Mouse (Mus musculus) right cerebral cortex, postnatal 36 days (tissue): ENCODE measurements around the gene Bicd2.

ENCODE experiments used
- DNase-seq, 2 experiments: peaks; one replicate each; pipeline ENCODE4 v3.0.0; 2022; ENCODE audit warnings: low spot score in 2 of 2, mixed read lengths in 1 of 2

Gene Bicd2

DNA sequence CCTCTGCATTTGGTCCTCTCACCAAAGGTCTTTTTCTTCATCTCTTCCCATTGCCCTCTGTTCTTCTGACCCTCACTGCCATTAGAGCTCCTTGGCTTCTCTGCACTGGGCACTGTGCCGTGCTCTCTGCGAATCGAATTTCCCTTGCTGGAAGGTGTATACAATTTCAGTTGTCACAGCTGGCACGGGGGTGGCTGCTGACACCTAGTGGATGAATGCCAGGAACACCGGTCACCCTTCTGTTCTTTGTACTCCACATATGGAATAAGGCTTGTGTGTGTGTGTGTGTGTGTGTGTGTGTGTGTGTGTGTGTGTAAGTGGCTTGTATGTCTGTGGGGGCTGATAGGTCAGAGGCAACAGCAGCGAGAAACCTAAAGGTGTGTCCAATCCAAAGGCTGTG lies 58.8 kb downstream of the Bicd2 start:
- no peak for DNase-seq

DNA sequence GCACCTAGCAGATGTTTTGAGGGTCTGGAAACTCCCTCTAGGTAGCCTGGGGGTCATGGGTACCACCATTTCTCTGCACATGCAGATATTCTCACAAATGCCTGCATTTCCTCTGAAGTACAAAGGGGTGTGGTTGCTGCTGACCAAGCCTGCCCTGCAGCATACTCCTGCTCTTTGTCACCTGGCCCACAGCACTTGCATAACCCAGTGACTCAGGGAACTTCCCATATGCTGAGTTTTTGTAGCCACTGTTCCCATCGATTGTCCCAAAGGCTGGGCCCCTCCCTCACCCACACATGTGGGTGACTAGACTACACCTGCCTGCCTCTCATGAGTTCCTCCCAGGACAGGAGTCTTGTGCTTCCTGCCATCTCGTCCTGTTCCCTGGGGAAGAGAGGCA lies 61.2 kb downstream of the Bicd2 start:
- no peak for DNase-seq

DNA sequence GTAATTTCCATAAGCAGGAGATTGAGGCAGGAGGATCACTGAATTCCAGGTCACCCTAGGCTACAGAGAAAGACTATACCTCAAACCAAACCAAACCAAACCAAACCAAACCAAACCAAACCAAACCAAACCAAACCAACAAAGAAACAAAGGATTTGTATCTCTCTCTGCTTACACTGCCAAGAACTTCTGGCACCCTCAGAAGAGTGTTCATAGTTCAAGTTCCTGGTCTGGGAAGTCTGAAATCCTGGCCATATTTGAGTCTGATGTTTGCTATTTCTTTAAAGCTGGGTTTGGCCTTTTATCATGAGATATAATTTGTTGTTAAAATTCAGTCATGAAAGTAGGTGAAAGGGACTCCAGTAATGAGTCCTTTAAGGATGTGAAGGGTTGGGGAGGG lies 66.4 kb downstream of the Bicd2 start:
- DNase-seq, result no peak

DNA sequence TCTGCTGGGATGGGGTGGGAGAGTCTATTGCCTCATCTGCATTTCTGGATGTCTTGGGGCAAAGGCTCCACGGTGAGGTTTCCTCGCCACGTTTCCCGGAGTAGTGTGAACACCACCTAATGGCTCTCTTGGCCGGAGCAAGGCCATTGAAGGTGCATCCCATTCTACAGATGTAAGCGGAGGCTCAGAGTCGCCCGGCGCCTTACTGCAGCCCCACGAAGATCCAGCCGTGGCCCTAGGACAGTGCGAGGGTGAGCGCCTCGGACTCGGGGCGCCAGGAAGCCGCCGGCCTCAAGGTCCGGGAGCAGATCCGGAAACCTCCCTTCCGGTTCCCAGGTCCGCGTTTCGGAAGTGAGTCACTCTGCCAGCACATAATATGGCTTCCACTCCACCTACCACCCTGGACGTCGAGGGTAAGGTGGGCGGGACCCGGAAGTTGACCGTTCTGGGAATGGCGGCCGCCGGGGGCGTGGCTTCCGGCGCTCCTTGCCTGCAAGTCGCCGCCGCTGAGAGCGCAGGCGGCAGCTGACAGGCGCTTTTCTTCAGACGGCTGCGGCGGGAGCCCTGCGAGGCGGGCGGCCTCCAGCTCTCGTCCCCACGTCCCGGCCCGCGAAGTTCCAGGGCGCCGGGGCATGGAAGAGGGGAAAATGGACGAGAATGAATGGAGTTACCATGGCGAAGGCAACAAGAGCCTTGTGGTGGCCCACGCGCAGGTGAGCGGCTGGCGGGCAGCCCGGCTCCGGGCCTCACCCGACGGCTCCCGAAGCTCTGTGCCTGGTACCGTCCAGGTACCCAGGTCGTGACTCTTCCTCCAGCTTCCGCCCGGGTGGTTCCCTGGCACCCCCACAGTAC lies 79.6 kb downstream of the Bicd2 start, which contains the start of gene Ippk:
Ippk (plus strand) TSS at position 496 of the 852 bp plus-strand sequence.
- DNase-seq, result peak; percentile 98 to 99

DNA sequence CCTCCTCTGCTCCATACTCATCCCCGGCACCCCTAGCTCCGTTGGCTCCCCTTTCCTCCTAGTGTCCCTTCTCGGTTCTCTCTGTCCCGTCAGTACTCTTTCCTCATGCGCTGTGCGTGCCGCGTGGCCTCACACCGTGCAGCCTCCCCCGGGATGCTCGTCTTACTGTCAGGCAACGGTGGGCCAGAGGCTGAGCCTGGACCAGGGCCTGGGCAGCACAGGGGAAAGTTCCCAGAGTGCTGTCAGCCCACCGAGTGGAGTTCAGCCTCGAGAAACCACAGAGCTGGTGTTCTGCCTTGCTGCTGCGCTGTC lies 80.2 kb downstream of the Bicd2 start:
- DNase-seq, result no peak

DNA sequence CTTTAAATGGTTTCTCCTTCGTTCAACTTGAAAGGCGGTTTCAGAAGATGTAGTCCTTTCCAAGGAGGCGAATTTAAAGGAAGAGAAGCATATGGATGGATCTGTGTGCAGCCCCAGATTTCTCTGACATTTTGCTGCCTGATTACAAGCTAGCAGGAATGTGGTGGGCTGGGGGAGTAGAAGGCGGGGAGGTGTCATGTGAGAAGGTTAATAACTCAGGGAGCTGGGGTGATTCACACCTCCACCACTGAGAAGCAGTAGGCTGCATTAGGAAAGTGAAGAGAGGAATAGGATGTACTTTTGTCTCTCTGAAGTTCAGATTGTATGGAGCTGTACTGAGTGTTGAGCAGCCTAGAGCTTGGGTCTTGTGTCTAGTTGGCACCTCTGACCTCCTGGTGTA lies 80.6 kb downstream of the Bicd2 start:
- no peak for DNase-seq

DNA sequence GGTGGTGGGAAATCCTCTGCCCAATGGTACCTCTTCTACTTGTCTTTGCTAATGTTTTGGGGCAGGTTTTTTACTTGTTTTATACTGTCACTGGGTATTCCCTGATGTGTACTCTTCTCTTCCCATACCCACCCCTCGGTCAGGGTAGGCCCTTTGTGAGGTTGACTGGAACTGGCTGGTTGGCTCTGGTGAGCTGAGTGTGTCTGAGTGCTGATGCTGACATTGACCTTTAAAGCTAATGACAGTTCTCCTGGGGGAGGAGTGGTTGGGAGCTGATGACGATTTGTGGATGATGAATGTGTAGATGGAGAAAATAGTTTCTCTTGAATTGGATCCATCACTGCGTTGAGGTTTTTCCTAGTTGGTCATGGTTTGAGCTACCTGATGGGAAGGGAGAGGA lies 85.4 kb downstream of the Bicd2 start:
- no peak for DNase-seq

DNA sequence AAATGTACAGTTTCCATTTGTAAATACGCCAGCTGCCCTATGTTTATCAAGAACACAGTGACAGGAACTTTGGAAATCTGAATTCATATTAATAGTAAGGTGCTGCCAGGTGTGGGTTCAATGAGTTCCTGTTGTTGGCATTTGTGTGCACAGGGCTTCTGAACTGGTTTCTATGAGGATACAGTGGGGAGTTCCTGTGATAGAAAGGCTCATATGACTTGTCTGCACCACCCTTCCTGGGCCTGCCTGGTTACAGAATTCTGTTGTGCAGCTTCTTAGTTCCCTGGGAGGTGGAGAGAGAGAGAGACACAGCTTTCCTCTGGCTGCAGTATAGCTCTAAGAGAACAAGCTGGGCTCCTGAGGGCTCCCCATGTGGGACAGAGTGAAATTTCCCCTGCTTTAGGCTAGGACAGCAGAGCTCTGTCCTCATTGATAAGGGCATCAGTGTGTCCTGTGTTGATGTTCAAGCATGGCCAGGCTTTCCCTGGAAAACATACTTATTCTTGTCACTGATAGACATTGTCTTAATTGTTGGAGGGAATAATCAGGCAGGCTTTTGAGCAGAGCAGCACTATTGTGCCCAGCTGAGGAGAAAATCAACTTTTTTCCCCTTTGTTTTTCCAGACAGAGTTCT lies 86.8 kb downstream of the Bicd2 start:
- no peak for DNase-seq

DNA sequence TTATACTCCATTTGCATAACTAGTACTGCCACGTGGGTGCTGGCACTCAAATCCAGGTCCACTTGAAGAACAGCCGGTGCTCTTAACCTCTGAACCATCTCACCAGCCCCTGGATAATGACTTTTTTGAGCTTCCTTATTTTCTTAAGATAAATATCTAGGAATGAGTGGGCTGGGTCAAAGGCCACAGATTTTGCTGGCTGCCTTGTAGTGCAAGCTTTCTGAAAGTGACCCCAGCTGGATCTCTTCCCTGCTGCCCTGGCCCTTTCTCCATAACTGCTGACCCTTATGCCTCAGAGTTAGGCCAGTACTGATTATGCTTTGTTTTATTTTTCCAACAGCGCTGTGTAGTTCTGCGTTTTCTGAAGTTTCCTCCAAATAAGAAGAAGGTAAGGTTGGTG lies 89.1 kb downstream of the Bicd2 start:
- no peak for DNase-seq

DNA sequence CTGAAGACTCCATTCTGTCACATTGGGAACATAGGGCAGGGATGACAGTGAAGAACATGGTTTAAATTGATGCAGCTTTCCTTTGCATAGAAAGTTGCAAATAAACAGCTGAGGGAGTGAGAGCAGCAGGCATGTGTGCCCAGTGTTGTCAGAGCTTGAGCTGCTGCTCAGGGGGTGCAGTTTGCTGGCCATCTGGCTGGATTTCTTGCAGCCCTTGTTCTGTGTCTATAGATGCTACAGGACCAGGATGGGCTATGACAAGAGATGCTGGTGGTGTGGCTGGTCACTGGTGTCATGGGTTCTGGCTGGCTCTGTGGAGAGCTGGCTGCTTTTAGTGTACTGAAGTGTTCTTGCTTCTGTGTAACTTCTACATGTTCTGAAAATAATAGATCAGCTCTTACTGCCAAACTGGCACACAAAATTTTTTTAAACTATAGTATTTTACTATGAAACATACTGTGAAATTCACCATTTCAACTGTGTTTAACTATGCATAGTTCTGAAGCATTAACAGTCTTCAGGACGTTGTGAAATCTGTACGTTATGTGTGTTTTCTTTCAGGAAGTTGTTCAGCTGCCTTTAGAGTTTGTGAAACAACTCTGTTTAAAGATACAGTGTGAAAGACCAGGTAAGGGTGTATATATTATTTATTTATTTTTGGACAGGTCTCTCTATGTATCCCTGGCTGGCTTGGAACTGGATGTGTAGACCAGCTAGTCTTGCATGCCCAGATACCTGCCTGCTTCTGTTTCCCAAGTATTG lies 92.1 kb downstream of the Bicd2 start:
- no peak for DNase-seq

DNA sequence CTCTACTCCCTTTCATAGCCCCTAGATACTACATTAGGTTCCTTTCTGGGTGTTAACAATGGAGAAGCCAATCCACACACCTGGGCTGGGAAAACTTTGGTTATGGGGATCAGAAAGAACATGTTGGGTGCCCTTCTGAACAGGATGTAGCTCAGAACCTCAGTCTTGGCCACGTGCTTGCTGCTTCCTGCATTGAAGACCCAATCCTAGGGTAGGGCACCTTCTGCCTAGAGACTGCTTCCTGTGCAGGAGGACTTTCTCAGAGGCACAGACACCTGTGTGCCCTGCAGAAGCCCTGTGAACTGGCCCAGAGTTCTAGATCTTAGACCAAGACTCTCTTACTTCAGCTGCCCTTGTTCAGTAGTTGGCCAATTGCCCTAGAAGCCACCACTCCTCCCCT lies 94.4 kb downstream of the Bicd2 start:
- no peak for DNase-seq

DNA sequence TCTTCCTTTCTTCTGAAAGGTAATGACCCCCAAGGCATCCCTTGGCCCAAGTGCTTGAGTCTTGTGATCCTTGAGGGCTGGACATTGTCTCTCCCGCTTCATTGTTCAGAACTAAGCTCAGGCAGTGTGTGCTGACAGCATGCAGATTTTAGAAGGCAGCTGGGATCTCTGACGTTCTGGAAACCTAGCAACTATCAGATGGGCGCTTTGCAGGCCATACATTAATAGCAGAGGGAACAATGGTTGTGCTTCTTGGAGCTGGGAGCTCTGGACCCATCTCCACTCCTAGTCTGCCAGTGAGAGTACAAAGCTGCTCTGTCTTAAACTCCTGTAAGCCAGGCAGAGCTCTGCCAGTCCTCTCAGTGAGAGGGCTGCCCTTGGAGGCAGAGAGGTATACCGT lies 94.8 kb downstream of the Bicd2 start:
- no peak for DNase-seq
